Mouse (Mus musculus) liver, adult 2 months (tissue): Measurements from ENCODE around the gene Rbp3.

Source experiments
- CTCF ChIP-seq: fragments of 200-500 bp; IDR thresholded peaks from 2 replicates; pipeline ENCODE4 v1.5.1; 2011; ENCODE audit warnings: low read depth, low read length, control low read depth
- POLR2A ChIP-seq: fragments of 200-500 bp; IDR thresholded peaks from 2 replicates; pipeline ENCODE4 v1.6.1; 2011; ENCODE audit warnings: low read length, control low read depth; ENCODE audit not compliant: insufficient read depth; ENCODE audit errors: extremely low read depth

- TF ChIP-seq CTCF (peak; percentile 75), POLR2A (no peak)
Observed at GRCm38 (mm10) chr14:33959341-33959740, 5.5 kb downstream of the Rbp3 start.
